Mouse (Mus musculus): ENCODE results near the gene Fbxo47.

Fbxo47 gene

DNA sequence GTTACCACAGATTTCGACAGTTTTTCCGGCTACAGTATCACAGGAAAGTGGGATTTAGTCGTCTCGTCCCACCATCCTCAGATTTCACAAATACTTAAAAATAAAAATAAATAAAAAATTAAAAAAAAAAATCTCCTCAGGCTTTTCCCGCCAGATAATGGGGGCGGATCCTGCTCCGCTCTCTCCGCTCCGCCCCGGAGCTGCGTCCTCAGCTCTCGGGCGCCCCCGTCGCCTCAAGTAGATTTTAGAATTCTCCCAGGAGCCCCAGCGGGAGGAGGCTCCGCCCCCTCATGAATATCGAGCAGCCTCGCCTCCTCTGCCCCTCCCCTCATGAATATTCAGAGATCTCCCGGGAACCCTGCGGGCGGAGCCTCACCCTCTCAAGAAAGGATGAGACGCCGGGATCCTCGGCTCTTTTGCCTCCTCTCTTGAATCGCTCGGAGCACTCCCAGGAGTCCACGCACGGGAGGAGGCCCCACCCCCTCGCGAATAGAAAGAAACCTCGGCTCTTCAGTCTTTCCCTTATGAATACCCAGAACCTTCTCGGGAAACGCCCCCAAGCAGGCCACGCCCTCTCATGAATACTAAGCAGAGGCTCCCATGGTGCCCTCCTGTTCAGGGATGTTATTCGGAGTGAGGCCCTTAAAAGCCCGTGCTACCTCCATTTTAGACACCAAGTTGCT, at the start of gene Fbxo47:
TSS of gene Fbxo47 (minus strand) at position 237 of the 683 bp plus-strand sequence.
- DNase-seq (ENCODE audit: low read depth in 1 of 2, low spot score in 2 of 2): peak; percentile 94 to 95

DNA sequence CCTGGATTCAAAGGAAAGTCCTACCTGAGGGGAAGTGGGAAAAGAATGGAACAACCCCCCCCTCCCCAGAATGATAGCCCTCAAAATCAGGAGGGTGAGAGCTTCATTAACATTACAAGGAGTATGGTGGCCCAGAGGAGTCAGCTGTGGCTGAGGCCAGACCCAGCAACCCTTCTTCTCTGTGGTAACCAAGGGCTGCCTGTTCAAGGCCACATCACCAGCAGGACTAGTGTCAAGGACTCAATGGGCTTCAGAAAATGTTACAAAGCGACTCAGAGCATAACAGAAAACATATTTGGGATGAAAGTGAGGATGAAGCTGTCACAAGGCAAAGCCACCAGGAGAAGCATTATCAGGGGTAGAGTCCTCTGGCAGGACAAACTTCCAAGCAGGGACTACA, 49.6 kb upstream of the Fbxo47 start:
- no peak for DNase-seq (ENCODE audit: low read depth in 1 of 2, low spot score in 2 of 2)

DNA sequence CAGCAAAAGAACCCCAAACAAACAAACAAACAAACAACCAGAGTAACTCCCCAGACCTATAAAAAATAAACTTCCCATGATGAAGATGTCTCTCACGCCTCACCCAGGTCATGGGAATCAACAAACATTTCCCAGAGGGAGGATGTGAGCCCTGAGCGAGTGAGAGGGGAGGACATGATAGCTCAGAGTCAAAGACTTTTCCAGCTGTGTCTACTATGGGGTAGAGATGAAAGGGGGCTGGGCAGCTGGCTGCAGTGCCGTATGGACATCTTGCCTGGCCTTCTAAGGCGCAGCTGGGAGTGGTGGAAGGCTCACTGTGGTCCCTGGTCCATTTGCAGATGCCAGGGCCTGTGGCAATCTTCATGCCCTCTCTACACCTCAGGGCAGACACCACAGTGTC, 45.0 kb upstream of the Fbxo47 start:
- DNase-seq (ENCODE audit: low read depth in 1 of 2, low spot score in 2 of 2): no peak

DNA sequence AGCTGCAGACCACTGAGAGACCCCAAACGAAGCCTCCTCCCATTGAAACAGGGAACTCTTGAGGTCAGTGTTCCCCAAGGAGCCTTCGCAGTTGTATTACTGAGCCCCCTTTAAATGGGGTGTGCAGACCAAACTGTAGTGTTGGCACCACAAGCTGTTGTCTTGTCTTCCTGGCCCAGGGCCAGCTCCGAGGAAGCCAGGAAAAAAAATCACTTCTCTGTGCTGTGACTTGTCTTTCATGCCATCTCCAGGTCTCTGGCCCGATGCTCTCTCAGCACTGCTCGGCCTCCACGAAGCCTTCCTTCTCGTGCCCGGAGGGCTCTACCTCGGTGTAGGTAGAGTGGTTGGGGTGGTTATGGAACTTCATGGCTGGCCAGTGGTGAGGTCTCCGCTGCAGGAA, 40.3 kb upstream of the Fbxo47 start:
- no peak for DNase-seq (ENCODE audit: low read depth in 1 of 2, low spot score in 2 of 2)

DNA sequence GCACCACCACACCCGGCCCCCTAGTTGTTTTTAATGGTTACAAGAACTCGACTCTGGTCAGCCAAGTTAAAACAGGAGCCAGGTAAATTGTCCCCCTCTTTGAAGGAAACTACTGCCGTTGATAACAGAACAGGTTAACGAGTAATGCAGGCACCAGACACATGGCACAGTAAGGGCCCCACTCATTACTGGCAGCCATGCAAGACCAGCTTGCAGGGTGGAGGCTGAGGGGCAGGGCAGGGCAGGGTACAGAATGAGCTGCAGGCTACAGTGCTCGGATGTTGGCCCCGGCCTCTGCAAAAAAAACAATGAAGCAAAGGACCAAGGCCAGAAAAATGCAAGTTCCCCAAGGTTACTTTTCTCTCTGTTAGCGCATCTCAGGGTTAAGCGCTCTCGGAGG, 39.7 kb upstream of the Fbxo47 start:
- DNase-seq (ENCODE audit: low read depth in 1 of 2, low spot score in 2 of 2): no peak

DNA sequence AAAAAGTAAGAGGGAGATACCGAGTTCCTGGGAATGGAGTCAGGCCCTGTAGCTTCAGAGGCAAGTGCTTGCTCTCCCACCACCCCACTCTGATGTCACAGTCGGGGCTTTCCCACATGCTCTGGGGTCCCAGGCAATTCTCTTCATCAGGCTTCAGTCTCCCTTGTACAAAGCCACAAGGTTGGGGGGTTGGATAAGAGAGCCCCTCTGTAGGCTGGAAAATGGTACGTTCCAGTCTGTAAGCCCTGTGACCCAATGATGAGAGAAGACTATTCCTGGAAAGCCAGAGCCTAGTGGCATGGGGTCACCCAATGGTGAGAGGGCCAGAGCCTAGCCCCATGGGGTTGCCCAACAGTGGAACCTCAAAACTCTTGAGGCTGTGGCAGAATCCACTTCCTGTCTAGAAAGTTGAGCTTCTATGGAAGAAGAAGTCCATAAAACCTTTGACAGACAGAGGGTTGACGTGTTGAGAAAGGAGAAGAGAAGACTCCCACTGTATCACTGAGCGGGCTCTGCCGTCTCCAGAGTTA, 32.1 kb upstream of the Fbxo47 start:
- peak; percentile 24 to 33 for DNase-seq (ENCODE audit: low read depth in 1 of 2, low spot score in 2 of 2)

DNA sequence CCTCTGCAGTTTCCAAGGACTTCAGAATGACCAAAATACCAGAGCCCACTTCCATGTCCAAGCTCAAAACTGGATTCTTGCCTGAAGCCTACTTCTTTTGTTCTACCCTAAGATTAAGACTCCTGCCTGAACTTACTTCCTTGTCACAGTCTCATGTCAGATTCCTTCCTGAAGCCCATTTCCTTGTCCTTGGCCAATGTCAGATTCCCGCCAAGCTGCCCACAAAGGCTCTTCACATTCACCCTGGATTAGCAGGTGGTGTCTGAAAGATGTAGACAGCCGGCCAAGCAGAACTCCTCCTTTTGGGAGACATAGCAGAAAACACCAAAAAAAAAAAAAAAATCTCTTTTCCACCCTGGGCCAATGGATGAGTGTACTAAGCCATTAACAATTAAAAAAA, 31.5 kb upstream of the Fbxo47 start:
- no peak for DNase-seq (ENCODE audit: low read depth in 1 of 2, low spot score in 2 of 2)

DNA sequence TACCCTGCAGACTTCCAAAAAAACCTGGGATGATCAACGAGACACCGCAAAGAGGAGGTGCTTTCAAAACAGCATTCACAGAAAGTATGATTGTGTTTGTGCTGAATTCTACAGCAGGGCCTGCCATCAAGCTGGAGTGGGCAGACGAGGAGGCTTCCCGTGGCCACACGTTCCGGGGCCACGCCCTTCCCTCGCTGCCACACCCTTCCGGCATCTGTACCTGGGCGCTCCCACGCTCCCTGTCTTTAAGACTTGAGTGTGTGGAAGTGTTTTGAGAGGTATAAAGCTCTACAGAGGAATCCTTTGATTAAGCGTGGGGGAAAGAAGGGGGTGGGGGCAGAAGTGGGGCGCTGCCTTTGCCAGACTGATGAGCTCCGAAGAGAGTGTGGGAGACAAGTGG, 29.2 kb upstream of the Fbxo47 start:
- no peak for DNase-seq (ENCODE audit: low read depth in 1 of 2, low spot score in 2 of 2)

DNA sequence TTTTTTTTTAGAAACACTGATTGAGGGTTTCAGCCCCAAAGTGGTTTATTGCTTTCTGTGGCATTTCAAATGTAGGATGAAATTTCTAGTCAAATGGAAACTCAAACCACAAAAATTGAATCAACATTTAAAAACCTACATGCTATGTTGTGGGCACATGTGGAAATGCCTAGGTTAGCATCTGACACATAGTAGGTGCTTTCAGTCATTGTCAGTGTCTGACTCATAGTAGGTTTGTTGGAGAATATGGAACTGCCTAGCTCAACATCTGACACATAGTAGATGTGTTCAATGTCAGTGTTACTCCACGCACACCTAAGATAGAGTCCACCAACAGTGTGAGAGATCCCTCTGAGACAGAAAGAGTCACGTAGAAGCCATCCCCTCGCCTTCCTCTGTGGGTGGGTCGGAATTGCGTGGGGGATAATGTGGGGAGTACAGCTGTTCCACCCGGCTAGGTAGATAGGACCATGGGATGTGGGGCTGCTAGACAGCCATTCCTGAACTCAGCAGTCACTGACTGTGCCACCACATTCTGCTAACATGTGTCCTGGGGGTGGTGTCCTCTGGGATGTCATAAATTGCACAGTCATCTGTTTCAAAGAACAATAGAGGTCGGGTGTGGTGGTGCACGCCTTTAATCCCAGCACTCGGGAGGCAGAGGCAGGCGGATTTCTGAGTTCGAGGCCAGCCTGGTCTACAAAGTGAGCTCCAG, 24.8 kb upstream of the Fbxo47 start:
- DNase-seq (ENCODE audit: low read depth in 1 of 2, low spot score in 2 of 2): no peak

DNA sequence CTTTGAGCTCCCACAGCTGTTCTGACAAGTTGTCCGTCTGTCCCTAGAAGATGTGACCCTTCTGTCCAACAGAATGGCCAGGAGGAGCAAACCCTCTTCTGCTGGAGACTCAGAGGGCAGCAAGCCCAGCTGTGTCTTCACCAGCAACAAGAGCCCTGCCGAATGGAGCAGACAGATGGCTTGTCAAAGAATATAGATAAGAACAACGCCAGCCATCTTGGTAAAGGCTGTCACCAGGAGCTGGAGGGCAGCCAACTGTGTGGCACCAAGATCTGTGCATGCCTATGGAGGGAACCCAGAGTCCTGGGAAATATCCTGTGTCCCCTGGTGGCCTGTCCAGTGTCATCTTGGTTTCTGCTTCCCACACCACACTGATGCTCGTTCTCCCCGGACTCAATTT, 24.0 kb upstream of the Fbxo47 start:
- no peak for DNase-seq (ENCODE audit: low read depth in 1 of 2, low spot score in 2 of 2)

DNA sequence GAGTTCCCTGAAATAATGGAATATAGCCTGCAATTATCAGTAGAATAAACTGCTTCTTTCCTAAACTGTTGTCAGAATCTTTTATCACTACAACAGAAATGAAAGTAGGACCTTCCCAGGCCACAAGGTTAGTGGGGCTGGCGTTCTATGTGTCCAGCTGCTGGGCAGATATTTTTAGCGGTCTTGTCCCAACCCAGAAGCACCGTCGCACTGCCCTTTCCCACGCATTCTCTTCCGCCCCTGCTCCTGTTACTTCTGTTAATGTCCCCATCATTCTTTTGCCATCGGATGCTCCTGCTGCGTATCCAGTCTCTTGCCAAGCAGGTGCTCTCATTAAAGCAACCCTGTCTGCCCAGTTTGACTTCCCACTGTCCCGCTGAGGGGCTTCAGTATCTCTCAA, 23.0 kb upstream of the Fbxo47 start:
- no peak for DNase-seq (ENCODE audit: low read depth in 1 of 2, low spot score in 2 of 2)

DNA sequence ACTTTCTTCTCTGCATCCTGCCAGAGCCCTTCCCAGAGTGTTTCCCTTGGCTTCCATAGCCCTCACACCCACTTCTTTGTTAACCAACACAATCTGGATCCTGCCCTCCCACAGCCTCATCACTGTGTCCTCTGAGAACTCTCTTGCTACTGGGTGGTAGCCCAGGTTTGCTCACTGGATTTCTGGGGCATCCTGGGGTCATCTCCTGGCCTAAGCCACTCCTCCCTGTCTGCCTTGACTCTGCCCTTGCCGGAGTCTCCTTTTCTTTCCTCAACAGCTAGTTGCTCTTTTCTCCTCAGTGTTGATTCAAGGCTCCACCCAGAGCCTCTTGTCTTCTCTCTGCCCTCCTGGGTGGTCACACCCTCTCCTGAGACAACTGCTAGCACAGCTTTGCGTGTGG, 22.0 kb upstream of the Fbxo47 start:
- DNase-seq (ENCODE audit: low read depth in 1 of 2, low spot score in 2 of 2): no peak

DNA sequence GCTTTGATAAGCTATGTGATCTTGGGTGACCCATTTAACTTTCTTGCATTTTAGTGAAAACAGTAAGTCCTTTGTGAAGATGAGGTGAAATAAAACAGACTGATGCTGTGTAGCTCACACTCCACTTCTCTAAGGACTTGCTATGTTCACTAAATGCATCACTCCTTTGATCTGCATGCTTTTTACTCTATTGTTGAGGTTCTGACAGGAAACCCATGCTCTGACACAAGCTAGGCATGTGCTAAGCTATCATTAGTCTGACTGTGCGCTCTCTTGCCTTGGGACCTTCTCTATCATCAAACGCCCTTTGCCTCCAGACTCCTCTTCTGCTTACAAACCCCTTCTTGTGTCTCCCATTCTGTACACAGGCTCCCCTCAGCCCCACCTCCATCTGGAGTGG, 21.6 kb upstream of the Fbxo47 start:
- DNase-seq (ENCODE audit: low read depth in 1 of 2, low spot score in 2 of 2): no peak

DNA sequence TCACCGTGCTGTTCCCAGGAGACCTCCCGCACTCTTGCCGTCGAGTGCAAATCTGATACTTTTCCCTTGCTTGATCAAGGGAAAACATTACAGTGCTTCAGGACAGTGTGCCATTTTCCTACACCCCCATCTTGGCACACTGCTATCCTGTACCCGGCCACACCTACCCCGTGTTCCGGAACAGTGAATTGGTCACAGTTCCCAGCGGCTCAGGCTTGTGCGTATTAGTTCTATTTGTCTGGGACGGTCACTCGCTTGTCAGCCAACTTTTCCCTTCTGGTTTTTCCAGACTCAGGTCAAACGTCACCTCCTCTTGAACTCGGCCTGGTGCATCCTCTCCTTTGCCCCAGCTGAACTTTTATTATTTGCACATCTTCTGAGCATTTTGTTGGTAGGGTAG, 20.8 kb upstream of the Fbxo47 start:
- no peak for DNase-seq (ENCODE audit: low read depth in 1 of 2, low spot score in 2 of 2)

DNA sequence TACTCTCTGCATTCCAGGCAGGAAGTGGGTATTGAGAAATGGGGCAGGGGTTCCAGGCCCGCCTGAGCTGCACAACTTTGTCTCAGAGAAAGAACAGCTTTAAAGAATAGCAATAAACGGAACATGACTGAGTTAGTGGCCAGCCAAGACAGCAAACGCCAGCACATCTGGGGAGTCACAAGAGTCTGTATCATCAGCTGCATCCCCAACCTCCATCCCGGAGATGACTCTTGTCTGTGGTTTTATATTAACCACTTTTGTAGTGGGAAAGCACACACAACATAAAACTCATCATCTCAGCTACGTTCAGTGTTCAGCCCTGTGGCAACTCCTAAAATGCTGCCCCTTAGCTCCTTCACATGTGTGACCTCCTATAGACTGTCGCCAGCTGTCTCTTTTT, 17.9 kb upstream of the Fbxo47 start:
- no peak for DNase-seq (ENCODE audit: low read depth in 1 of 2, low spot score in 2 of 2)

DNA sequence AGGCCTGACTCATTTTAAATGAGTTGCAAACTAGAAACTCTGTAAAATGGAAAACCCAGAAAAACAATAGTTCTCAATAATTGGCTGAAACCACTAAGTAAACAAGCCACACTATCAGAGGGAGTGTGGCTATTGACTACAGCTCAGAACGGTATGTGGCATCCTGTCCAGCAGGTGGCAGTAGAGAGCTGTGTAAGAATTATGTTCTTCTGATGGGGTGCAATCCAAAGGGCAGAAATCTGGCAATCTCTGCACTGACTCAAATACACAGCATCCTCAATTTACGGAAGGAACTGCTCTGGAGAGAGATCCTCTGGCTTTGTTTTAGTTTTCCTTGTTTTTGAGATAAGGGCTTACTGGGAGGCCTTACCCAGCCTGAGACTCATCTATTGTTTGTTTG, 15.9 kb upstream of the Fbxo47 start:
- DNase-seq (ENCODE audit: low read depth in 1 of 2, low spot score in 2 of 2): peak; percentile 53 to 72

DNA sequence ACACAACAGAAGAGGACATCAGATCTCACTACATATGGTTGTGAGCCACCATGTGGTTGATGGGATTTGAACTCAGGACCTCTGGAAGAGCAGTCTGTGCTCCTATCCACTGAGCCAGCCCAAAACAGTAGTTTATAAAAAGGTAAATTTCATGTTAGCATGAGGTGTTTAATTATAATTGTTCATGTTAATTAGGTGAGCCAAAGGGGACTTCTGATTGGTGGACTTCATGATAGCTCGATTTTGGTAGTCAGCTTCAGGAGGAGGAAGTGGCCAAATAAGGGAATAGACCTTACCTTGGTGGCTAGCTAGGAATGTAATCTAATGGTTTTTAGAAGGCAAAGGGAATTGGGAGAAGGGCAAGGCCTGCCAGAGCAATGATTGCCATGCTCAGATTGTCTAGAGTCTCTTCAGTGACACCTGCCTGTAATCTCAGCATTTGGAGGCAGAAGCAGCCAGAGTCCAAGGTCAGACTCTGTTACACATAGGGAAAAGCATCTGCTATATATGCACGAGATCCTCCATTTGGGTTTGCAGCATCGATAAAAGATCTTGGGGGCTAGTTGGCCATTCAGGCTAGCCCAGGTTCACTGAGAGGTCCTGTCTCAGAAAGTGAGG, 13.7 kb upstream of the Fbxo47 start:
- no peak for DNase-seq (ENCODE audit: low read depth in 1 of 2, low spot score in 2 of 2)

DNA sequence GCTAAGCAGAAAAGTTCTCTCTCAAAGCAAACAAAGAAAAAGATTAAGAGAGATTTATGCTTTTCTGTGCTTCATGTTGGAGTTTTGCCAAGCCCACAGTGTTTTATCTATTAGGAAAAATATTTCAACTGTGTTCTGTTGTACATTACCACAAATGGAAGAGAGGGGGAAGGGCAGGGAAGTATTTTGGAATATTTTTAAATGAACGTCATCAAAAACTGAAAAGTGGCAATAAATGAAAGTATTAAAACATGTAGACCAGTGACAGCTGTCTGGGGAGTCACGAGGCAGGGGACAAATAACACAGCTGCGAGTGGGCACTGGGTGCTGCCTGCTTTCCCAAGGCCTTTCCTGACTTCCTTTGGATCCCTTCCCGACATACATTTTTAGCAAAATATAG, 12.7 kb upstream of the Fbxo47 start:
- DNase-seq (ENCODE audit: low read depth in 1 of 2, low spot score in 2 of 2): no peak

DNA sequence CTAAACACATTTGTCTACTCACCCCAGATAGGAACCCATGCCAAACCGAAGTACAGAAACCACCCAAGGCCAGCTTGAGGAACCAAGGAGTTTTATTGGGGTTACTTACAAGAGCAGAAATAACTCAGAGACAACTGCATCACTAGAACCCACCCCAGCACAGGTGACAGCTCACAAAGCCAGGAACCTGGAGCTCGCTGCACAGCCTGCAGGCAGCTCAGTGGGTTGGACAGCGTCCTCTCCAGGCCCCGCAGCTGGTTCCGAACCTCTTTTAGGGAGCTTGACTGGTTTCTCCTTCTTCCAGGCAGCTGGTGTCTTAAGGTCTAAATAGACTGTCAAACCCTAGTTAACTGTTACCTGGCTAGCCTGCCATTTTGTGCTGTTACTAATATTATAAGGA, 7.9 kb upstream of the Fbxo47 start:
- no peak for DNase-seq (ENCODE audit: low read depth in 1 of 2, low spot score in 2 of 2)

DNA sequence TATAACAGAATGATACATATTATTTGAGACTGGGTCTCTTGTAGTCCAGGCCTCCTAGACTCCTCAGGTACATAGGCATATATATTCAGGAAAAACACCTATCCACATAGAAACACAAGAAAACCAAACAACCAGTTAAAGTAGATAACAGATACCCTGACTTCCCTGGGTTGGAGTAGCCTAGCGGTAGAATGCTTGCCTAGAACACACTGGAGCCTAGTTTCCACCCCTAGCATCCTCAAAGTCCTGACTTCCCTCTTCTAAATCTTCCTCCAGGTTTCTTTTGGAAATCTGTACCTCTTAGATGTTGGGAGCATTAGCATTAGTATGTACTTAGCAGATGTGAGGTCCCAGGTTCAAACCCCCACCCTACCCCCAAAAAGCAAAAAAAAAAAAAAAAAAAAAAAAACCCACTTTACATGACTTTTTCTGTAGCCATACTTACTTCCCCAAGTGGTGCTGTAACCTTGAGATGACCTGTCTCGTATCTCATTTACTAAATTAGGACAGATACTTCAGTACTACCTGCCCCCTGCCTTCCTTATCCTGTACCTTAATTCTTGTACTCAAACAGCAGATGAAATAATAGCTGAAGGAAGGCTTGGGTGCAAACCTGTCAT, 1.5 kb upstream of the Fbxo47 start:
- no peak for DNase-seq (ENCODE audit: low read depth in 1 of 2, low spot score in 2 of 2)

DNA sequence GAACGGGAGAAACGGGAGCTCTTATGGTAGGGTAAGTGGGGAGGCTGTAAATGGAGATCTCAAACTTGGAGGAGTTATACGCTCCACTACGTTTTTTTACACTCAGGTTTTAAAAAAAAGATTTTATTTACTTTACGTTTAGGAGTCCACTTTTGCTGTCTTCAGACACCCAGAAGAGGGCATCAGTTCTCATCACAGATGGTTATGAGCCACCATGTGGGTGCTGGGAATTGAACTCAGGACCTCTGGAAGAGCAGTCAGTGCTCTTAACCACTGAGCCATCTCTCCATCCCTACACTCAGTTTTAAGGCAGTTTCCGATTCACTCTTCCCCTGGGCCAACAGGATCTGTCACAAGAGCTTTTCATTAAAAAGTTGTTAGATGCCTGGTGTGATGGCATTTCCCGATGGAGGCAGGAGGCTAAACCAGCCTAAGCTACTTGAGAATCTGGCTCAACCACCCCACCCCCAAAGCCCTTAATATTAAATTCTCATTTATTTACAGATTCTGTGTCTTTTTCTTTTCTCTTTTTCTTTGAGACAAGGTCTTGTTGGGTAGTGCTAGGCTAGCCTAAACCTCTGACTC, 739 bp upstream of the Fbxo47 start:
- no peak for DNase-seq (ENCODE audit: low read depth in 1 of 2, low spot score in 2 of 2)

DNA sequence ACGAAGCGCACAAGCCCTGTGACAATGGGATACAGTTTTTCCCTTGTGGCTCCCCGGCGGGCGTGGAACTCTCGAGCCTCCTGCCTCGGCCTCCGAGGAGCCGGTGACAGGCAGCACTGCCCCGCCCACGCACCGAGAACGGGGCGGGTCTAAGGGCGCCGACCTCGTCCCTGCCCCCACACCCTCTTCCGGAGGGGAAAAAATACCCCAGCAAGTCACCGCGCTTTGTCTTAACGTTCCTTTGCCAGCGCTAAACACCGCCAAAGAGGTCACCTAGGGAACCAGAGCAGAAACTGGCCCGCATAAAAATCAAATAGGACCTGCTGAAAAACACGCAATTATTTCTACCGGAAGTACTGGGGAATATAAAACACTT, 424 bp downstream of the Fbxo47 start:
- DNase-seq (ENCODE audit: low read depth in 1 of 2, low spot score in 2 of 2): peak; percentile 47 to 69
